Mouse (Mus musculus) CH12.LX (cell line): Measurements from ENCODE around the gene Prkce. TPM values are rescaled to one million over a fixed set of nuclear protein-coding genes. Genes with fewer than 3 reads are reported as not detected.

Experiments used
- DNase-seq: peaks from one replicate; pipeline ENCODE4 v3.0.0-alpha.2; 2013; ENCODE audit errors: extremely low read depth
- H3K27ac ChIP-seq: 2 replicates; pipeline ENCODE4 v1.5.1; 2012; ENCODE audit warnings: low read depth, mild to moderate bottlenecking, control low read depth, moderate library complexity; ENCODE audit not compliant: insufficient read depth
- H3K27me3 ChIP-seq: replicated peaks from 2 replicates; pipeline ENCODE3; 2012; ENCODE audit warnings: inconsistent platforms
- H3K36me3 ChIP-seq, 2 experiments: replicated peaks in 1 of 2; 2 replicates each; pipeline versions ENCODE3 to v1.6.1; 2012; ENCODE audit warnings: inconsistent platforms in 1 of 2, low read length in 1 of 2, mild to moderate bottlenecking in 1 of 2, mixed read lengths in 1 of 2, moderate library complexity in 1 of 2; ENCODE audit not compliant: control insufficient read depth in 1 of 2, insufficient read depth in 1 of 2
- H3K4me1 ChIP-seq, 2 experiments: 2 replicates each; pipeline ENCODE4 v1.6.1; 2012; ENCODE audit warnings: inconsistent platforms in 1 of 2, moderate library complexity in 1 of 2; ENCODE audit not compliant: insufficient read depth in 2 of 2, control insufficient read depth in 1 of 2
- H3K4me2 ChIP-seq: 2 replicates; pipeline ENCODE4 v1.6.1; 2012; ENCODE audit warnings: low read depth, mild to moderate bottlenecking, control low read depth; ENCODE audit not compliant: poor library complexity, insufficient read depth, severe bottlenecking
- H3K4me3 ChIP-seq, 3 experiments: fragments of 150-350 bp in 1 of 3; sonication (generic) in 1 of 3; replicated peaks in 1 of 3; 2 replicates each; pipeline versions ENCODE3 to v1.5.1; 2011 to 2012; ENCODE audit warnings: low read depth in 2 of 3, low read length in 2 of 3, mild to moderate bottlenecking in 2 of 3, moderate library complexity in 2 of 3, control low read depth in 1 of 3, improper control_type of control experiment in 1 of 3, inconsistent platforms in 1 of 3, mixed read lengths in 1 of 3; ENCODE audit not compliant: poor library complexity in 1 of 3
- H3K79me2 ChIP-seq: replicated peaks from 2 replicates; pipeline ENCODE4 v1.6.1; 2012; ENCODE audit warnings: mild to moderate bottlenecking, moderate library complexity; ENCODE audit not compliant: control insufficient read depth, poor library complexity, insufficient read depth, severe bottlenecking; ENCODE audit errors: extremely low read depth
- H3K9ac ChIP-seq: 2 replicates; pipeline ENCODE4 v1.6.1; 2012; ENCODE audit warnings: low read depth, mild to moderate bottlenecking, control low read depth, moderate library complexity; ENCODE audit not compliant: insufficient read depth
- H3K9me3 ChIP-seq: replicated peaks from 2 replicates; pipeline ENCODE3; 2012; ENCODE audit warnings: low read length, inconsistent platforms, mixed read lengths
- BHLHE40 ChIP-seq: IDR thresholded peaks from 2 replicates; pipeline ENCODE4 v1.6.1; 2011; ENCODE audit warnings: mild to moderate bottlenecking, low read depth, low read length, improper control_type of control experiment
- CHD2 ChIP-seq: IDR thresholded peaks from 2 replicates; pipeline ENCODE4 v1.6.1; 2011; ENCODE audit warnings: low read length, improper control_type of control experiment
- CTCF ChIP-seq, 2 experiments: IDR thresholded peaks in 1 of 2; conservative IDR thresholded peaks in 1 of 2; 2 replicates each; pipeline ENCODE4 v1.5.1; 2011 to 2012; ENCODE audit warnings: low read depth in 2 of 2, low read length in 2 of 2, improper control_type of control experiment in 1 of 2, inconsistent platforms in 1 of 2, mild to moderate bottlenecking in 1 of 2, moderate library complexity in 1 of 2
- E2F4 ChIP-seq: IDR thresholded peaks from 2 replicates; pipeline ENCODE4 v1.6.1; 2011; ENCODE audit warnings: low read depth, low read length, improper control_type of control experiment; ENCODE audit not compliant: insufficient replicate concordance
- ELF1 ChIP-seq: IDR thresholded peaks from 2 replicates; pipeline ENCODE4 v1.6.1; 2014; ENCODE audit warnings: low read depth, mild to moderate bottlenecking, inconsistent platforms, low read length, improper control_type of control experiment
- EP300 ChIP-seq: IDR thresholded peaks from 2 replicates; pipeline ENCODE4 v1.6.1; 2011; ENCODE audit warnings: low read length, improper control_type of control experiment
- ETS1 ChIP-seq: conservative IDR thresholded peaks from 2 replicates; pipeline ENCODE4 v1.6.1; 2012; ENCODE audit warnings: low read depth, mild to moderate bottlenecking, inconsistent platforms, low read length, improper control_type of control experiment, moderate library complexity
- GABPA ChIP-seq: IDR thresholded peaks from 2 replicates; pipeline ENCODE4 v1.6.1; 2012; ENCODE audit warnings: low read depth, low read length, improper control_type of control experiment, inconsistent platforms; ENCODE audit not compliant: insufficient replicate concordance
- HCFC1 ChIP-seq: IDR thresholded peaks from 2 replicates; pipeline ENCODE4 v1.6.1; 2012; ENCODE audit warnings: low read depth, mild to moderate bottlenecking, inconsistent platforms, low read length, improper control_type of control experiment
- IRF4 ChIP-seq: IDR thresholded peaks from 2 replicates; pipeline ENCODE4 v1.6.1; 2014; ENCODE audit warnings: low read depth, mild to moderate bottlenecking, inconsistent platforms, low read length, improper control_type of control experiment
- JUN ChIP-seq: IDR thresholded peaks from 2 replicates; pipeline ENCODE4 v1.6.1; 2011; ENCODE audit warnings: low read depth, mild to moderate bottlenecking, low read length, improper control_type of control experiment, moderate library complexity; ENCODE audit not compliant: insufficient read depth
- JUND ChIP-seq: conservative IDR thresholded peaks from 2 replicates; pipeline ENCODE4 v1.6.1; 2011; ENCODE audit warnings: low read depth, low read length, improper control_type of control experiment
- MAFK ChIP-seq: IDR thresholded peaks from 2 replicates; pipeline ENCODE4 v1.6.1; 2011; ENCODE audit warnings: low read length, improper control_type of control experiment; ENCODE audit not compliant: insufficient replicate concordance
- MAX ChIP-seq: IDR thresholded peaks from 2 replicates; pipeline ENCODE4 v1.6.1; 2011; ENCODE audit warnings: low read length, improper control_type of control experiment
- MAZ ChIP-seq: IDR thresholded peaks from 2 replicates; pipeline ENCODE4 v1.6.1; 2012; ENCODE audit warnings: low read depth, mild to moderate bottlenecking, inconsistent platforms, low read length, improper control_type of control experiment, moderate library complexity
- MEF2A ChIP-seq: IDR thresholded peaks from 2 replicates; pipeline ENCODE4 v1.6.1; 2014; ENCODE audit warnings: low read depth, mild to moderate bottlenecking, inconsistent platforms, low read length, improper control_type of control experiment, borderline replicate concordance
- MYC ChIP-seq: IDR thresholded peaks from 2 replicates; pipeline ENCODE4 v1.6.1; 2011; ENCODE audit warnings: low read depth, mild to moderate bottlenecking, improper control_type of control experiment, low read length
- PAX5 ChIP-seq: IDR thresholded peaks from 2 replicates; pipeline ENCODE4 v1.6.1; 2012; ENCODE audit warnings: low read length, inconsistent platforms, mixed read lengths
- POLR2A ChIP-seq: IDR thresholded peaks from 2 replicates; pipeline ENCODE4 v1.6.1; 2011; ENCODE audit warnings: low read depth, mild to moderate bottlenecking, improper control_type of control experiment, low read length
- POLR2AphosphoS2 ChIP-seq: IDR thresholded peaks from 2 replicates; pipeline ENCODE4 v1.6.1; 2011; ENCODE audit warnings: low read depth, low read length, improper control_type of control experiment
- RAD21 ChIP-seq: IDR thresholded peaks from 2 replicates; pipeline ENCODE4 v1.6.1; 2011; ENCODE audit warnings: low read depth, mild to moderate bottlenecking, low read length, improper control_type of control experiment, moderate library complexity
- SIN3A ChIP-seq: IDR thresholded peaks from 2 replicates; pipeline ENCODE4 v1.6.1; 2012; ENCODE audit warnings: low read length, improper control_type of control experiment, inconsistent platforms
- SMC3 ChIP-seq: IDR thresholded peaks from 2 replicates; pipeline ENCODE4 v1.6.1; 2011; ENCODE audit warnings: low read depth, low read length, improper control_type of control experiment
- TBP ChIP-seq: conservative IDR thresholded peaks from 2 replicates; pipeline ENCODE4 v1.6.1; 2011; ENCODE audit warnings: low read depth, low read length, improper control_type of control experiment
- TCF12 ChIP-seq: IDR thresholded peaks from 2 replicates; pipeline ENCODE4 v1.6.1; 2014; ENCODE audit warnings: low read depth, mild to moderate bottlenecking, inconsistent platforms, low read length, improper control_type of control experiment
- USF2 ChIP-seq: conservative IDR thresholded peaks from 2 replicates; pipeline ENCODE4 v1.6.1; 2011; ENCODE audit warnings: low read depth, low read length, improper control_type of control experiment
- ZKSCAN1 ChIP-seq: IDR thresholded peaks from 2 replicates; pipeline ENCODE4 v1.6.1; 2012; ENCODE audit warnings: low read depth, inconsistent platforms, low read length, improper control_type of control experiment, borderline replicate concordance
- ZNF384 ChIP-seq: IDR thresholded peaks from 2 replicates; pipeline ENCODE4 v1.6.1; 2012; ENCODE audit warnings: low read depth, low read length, improper control_type of control experiment, inconsistent platforms
- dilution Hi-C: fragments of 300-500 bp; cut with MboI; formaldehyde crosslinking; loops from 2 replicates; pipeline ENCODE4 v1.14.3; 2020; ENCODE audit warnings: low sequenced_read_pairs; ENCODE audit not compliant: extremely low pct_unique_long_range_greater_than_20kb, extremely low pct_ligation_motif_present
- in situ Hi-C: fragments of 300-500 bp; cut with MboI; formaldehyde crosslinking; loops from 3 replicates; pipeline ENCODE4 v1.14.3; 2019; ENCODE audit warnings: low sequenced_read_pairs, low pct_ligation_motif_present, low pct_unique_long_range_greater_than_20kb, mixed read lengths
- polyA plus RNA-seq: library from polyadenylated mRNA; unstranded; fragments of >175 nt; gene quantifications from 2 replicates; pipeline ENCODE4 v1.2.1, GENCODE M21; 2012; ENCODE audit warnings: low read depth; ENCODE audit not compliant: insufficient read length
- total RNA-seq, 2 experiments: library from RNA; depleted of rRNA; stranded (reverse); fragments of 300-350 nt in 1 of 2; fragments of >200 nt in 1 of 2; gene quantifications; 2 replicates each; pipeline ENCODE4 v1.2.3; 2012 to 2014

Prkce gene
- total and polyA plus RNA-seq, 3 experiments = 4.1 to 13.2 (median 11.4) TPM

DNA sequence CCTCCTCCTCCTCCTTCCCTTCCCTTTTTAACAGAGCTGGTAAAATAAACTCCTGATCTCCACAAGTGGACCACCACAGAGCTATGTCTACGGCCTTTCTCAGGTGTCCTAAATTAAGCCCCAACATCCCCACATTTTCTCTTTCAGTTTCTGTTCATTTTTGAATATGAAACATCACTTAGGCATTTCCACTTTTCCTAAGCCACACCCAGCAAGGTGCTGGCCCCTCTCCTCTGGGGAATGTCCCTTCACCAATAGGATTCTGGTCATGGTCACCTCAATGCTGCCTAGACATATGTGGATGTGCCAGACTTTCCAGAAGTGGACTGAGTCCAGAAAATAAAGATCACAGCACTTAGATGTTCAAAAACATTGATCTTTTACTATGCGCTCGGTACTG, 193.3 kb downstream of the Prkce start:
- in situ Hi-C loops = no loop called here
- Histone ChIP-seq H3K9me3 (no peaks in the 10 kb centered on the region), H3K27ac (peak overlapping the region; percentile 75), H3K4me1 (peaks cover 39 to 88% of the 10 kb centered on the region in 2 experiments), H3K79me2 (0 out of 2 replicates have a peak, but pooled peaks cover under 1% of the 10 kb centered on the region), H3K27me3 (no peaks in the 10 kb centered on the region), H3K4me3 (no peak overlapping the region), H3K4me2 (peak overlapping the region; percentile 64), H3K9ac (no peak overlapping the region), H3K36me3 (peaks cover 0 to 12% of the 10 kb centered on the region in 2 experiments)
- DNase-seq = peak; percentile 47
- dilution Hi-C loops = no loop called here
- TF ChIP-seq RAD21 = no peak
- TF ChIP-seq BHLHE40 = peak; percentile 57; the same call in 1 of the 2 replicates
- TF ChIP-seq CHD2 = peak; percentile 61
- TF ChIP-seq MAZ = peak; percentile 51; the same call in 1 of the 2 replicates
- no peak for TF ChIP-seq SIN3A
- no peak; the same call in 1 of the 2 replicates for TF ChIP-seq HCFC1
- TF ChIP-seq IRF4 = peak; percentile 89
- peak; percentile 76 for TF ChIP-seq ETS1
- TF ChIP-seq ZNF384 = no peak
- TF ChIP-seq MEF2A = peak; percentile 90
- peak; percentile 73 for TF ChIP-seq EP300
- TF ChIP-seq JUND = no peak
- no peak for TF ChIP-seq MYC
- TF ChIP-seq JUN = no peak; the same call in 1 of the 2 replicates
- TF ChIP-seq TCF12 = peak; percentile 57; the same call in 1 of the 2 replicates
- TF ChIP-seq SMC3 = no peak
- no peak for TF ChIP-seq E2F4
- TF ChIP-seq ELF1 = 0 out of 2 replicates have a peak, but pooled peaks have one; percentile 16
- no peak for TF ChIP-seq ZKSCAN1
- no peak for TF ChIP-seq POLR2AphosphoS2

DNA sequence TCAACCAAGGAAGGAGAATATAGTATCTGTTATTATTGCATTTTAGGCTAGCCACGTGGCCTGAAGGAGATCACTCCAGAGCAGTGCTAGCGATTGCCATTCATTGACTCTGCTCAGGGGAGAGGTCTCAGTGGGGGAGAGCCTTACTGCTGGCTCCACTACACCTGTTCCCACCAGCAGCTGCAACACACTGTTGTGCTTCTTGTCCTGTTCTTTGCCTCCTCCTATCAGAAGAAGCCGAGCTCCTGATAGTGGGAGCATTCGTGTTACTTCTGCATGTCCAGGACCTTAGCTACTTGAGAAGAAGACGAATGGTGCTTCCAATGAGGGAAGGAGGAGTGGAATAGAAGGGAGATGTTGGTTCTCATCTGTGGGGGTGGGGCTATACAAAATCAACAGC, 195.8 kb downstream of the Prkce start:
- Histone ChIP-seq H3K36me3 (peaks cover 0 to 10% of the 10 kb centered on the region in 2 experiments), H3K4me3 (no peak overlapping the region), H3K27me3 (no peaks in the 10 kb centered on the region), H3K27ac (peak overlapping the region; percentile 57), H3K4me1 (peaks cover 37 to 91% of the 10 kb centered on the region in 2 experiments), H3K9ac (no peak overlapping the region), H3K9me3 (no peaks in the 10 kb centered on the region), H3K79me2 (peaks cover 4% of the 10 kb centered on the region; the same call in 1 of the 2 replicates), H3K4me2 (no peak overlapping the region)
- in situ Hi-C loops (no loop called here), dilution Hi-C loops (no loop called here)
- no peak for DNase-seq
- TF ChIP-seq ETS1 (no peak), POLR2AphosphoS2 (no peak), MAFK (no peak), PAX5 (no peak), USF2 (no peak), MEF2A (no peak), SMC3 (no peak), CTCF (conservative IDR thresholded peaks at IDR 0.05 in 1 of 2, IDR thresholded peaks at IDR 0.05 in 1 of 2; ENCODE audit: low read depth in 2 of 2, low read length in 2 of 2) (no peak), GABPA (no peak), TBP (no peak), JUN (no peak), CHD2 (no peak), MAX (no peak), POLR2A (no peak), MAZ (no peak), ZNF384 (no peak), EP300 (no peak)
